Mouse (Mus musculus) layer of hippocampus, adult 2 months (tissue): ENCODE results near the gene Klrb1f. TPM values are rescaled to one million over a fixed set of nuclear protein-coding genes. Genes with fewer than 3 reads are reported as not detected.
"Not testable (repeated sequence)": the region's sequence is repeated elsewhere in the genome, so short reads cannot be mapped to it uniquely, and the experiment has no call there.

ENCODE experiments used
- DNase-seq, 2 experiments: peaks; one replicate each; pipeline ENCODE4 v3.0.0; 2022; ENCODE audit warnings: low spot score in 2 of 2
- H3K27ac ChIP-seq: fragments of 200-600 bp; 2 replicates; pipeline ENCODE4 v1.8.1; 2022
- H3K4me3 ChIP-seq: fragments of 200-600 bp; 2 replicates; pipeline ENCODE4 v1.8.1; 2022; ENCODE audit warnings: mild to moderate bottlenecking
- CTCF ChIP-seq: fragments of 200-600 bp; conservative IDR thresholded peaks from 2 replicates; pipeline ENCODE4 v1.8.1; 2022; ENCODE audit warnings: antibody characterized with exemption, mild to moderate bottlenecking, moderate library complexity
- long read RNA-seq, 2 experiments: library from polyadenylated mRNA; stranded (forward); transcript quantifications; one replicate each; pipeline ENCODE4 v2.0.0; 2021; ENCODE audit warnings: borderline mapping rate in 2 of 2
- total RNA-seq, 2 experiments: library from RNA; stranded (reverse); gene quantifications; 2 replicates each; pipeline ENCODE4 v1.2.3; 2021

Gene Klrb1f
- not detected for total RNA-seq
- long read RNA-seq, experiment 1: 0 reads
- long read RNA-seq, experiment 2: 0 reads

DNA sequence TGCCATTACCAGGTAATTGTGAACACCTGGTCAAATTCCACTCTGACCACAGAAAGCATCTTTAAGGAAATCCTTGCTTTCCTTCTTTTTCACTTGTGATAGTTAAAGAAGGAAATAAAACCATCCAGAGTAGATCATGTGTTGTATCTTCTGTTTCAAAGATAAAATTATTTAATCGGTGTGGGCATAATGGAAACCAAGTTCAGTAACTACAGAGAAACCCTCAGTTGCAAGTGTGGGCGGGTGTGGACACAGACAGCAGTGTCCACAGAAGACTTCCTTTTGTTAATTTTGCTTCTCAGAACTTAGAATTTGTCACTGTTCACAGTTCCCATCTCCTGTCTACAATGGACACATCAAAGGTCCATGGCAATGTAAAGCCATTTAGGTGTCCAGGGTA is at the start of gene Klrb1f:
Klrb1f (plus strand) TSS at position 301 of the 400 bp plus-strand sequence.
- Histone ChIP-seq H3K27ac (no peak within 1 kb of the TSS), H3K4me3 (no peak within 1 kb of the TSS)
- no peak for TF ChIP-seq CTCF
- no peak for DNase-seq

DNA sequence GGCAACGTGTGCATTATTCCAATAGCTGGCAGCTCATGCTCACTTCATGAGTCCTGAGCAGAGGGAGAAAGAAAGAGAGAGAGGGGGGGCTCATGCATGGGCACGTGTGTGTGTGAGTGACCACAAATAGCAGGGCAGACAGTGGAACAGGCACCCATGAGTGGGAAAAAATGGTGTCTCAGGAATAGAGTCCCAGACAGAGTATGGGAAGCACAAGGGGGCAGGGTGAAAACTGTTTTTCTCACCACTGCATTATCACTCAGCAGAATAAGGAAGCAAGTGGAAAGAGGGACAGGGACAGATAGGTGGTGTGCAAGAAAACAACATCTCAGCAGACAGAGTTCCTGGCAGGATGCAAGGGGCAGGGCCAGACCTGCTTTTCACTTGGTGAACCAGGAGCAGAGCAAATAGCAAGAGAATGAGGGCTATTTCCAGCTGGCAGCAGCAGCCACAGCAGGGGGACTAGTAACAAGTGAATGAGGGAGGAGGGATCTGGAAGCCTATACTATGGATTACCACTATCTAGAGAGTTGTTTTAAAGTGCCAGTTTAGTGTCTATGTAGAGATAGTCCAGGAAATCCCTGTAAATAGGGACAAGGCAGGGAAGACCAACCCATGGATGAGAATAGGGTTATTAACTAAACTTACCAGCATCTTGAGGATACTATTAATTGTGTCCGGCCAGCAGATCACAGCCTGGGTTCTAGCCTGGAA is 49.5 kb upstream of the Klrb1f start:
- no peak overlapping the region for H3K4me3 ChIP-seq
- no peak for TF ChIP-seq CTCF
- DNase-seq: no peak

DNA sequence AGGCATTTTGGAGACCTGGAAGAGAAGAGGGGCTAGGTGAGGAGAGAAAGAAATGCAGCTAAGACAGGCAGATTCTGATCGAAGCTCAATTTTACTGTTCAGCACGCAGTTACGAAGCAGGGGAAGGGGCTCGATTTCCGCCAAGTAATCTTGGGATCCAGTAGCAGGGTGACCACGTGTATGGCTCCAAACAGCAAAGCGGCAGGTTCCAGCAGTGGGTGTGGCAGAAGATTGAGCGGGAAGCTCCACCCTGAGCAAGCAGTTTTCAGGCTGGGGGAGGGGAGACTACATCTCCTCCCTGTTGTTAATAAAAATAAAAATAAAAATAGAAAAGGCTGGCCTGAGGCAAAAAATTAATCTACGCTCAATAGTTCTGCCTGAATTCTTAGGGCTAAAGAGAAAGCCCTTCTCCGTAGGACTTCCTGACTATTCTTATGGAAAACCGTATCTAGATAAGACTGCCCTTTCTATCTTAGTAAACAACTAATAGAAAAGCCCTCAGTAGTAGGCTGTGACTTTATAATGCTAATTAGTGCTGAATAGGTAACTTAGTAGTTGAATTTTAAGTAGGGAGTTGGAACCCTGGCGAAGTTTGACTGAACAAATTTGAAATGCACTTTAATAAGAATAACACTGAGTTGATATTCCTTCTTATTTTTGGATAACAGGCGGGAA is 48.8 kb upstream of the Klrb1f start:
- H3K4me3 ChIP-seq: no peak overlapping the region
- no peak for TF ChIP-seq CTCF
- DNase-seq: no peak
- no peak overlapping the region for H3K27ac ChIP-seq

More for the DNA sequence above, 49.5 kb upstream of the Klrb1f start:
- H3K27ac ChIP-seq: no peak overlapping the region

DNA sequence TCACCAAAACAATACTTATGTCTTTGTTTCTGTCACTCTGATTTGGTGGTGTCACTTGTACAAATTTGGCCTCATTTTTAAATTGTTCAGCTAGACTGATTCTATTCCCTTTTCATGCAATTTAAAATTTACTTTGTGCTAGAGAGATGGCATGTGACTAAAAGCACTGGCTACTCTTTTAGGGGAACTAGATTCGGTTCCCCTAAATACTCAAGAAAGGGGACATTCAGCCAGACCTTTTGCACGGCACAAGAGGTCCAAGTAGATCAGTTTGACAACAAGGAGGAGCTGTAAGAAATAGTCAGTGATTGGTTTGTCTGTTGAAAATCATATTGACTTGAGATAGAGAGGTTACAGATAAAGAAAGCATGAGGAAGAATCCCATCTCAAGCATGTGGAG is 44.3 kb upstream of the Klrb1f start:
- no peak for DNase-seq
- H3K27ac ChIP-seq: no peak overlapping the region
- H3K4me3 ChIP-seq: no peak overlapping the region
- TF ChIP-seq CTCF: no peak

DNA sequence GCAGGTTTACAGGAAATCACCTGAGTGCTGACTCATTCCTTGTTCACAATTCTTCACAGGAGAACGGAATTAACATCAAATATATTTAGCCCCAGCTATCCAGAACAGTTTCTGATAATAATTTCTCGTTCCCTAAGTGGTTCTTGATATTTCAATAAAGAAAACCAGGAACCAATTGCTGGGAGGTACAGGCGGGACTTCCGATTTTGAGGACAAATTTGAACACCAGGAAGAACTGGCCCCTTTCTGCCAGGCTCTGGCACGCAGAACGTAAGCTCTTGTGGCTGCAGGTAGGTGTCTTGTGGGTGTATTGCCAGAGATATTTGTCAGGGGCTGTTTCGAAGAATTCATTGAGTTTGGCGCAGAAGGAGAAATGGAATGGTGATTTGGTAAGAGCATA is 37.1 kb upstream of the Klrb1f start:
- no peak for TF ChIP-seq CTCF

DNA sequence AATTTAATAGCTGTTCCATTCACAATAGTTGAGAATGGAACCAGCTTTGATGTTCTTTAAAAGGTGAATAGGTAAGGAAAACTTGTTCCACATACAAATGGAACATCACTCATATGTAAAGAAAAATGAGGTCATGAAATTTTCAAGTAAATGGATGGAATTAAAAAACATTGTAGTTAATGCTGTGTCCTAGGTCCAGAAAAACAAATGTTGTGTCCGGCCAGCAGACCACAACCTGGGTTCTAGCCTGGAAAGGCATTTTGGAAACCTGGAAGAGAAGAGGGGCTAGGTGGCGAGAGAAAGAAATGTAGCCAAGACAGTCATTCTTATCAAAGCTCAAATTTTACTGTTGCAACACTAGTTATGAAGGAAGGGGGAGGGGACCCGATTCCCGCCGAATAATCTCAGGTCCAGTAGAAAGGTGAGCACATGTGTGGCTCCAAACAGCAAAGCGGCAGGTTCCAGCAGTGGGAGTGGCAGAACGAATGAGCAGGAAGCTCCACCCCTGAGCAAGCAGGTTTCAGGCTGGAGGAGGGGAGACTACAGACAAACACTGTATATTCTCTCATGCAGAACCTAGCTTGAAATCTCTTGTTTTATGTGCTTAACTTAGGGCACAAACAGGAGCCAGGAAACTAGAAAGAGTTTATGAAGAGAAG is 35.7 kb upstream of the Klrb1f start:
- not testable (repeated sequence) for H3K4me3 ChIP-seq, DNase-seq, H3K27ac ChIP-seq

More for the DNA sequence above, 37.1 kb upstream of the Klrb1f start:
- Histone ChIP-seq H3K27ac (no peak overlapping the region), H3K4me3 (no peak overlapping the region)
- DNase-seq: no peak

DNA sequence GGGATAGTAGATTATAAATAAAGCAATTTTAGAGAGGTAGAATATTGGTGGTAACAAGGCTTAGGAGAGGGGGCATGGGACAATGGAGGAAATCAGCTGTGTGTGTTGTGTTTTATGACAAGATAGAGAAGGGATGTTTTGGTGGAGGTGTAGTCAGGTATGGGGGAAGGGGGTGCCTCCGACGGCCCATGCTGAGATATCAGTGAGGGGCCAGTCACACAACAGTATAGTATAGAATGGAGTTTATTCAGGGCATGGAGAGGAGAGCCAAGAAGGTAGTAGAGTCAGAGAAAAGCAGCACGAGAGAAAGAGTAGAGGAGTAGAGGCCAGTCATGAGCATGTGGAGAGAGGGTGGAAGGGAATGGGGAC is 35.2 kb upstream of the Klrb1f start:
- DNase-seq: no peak
- H3K4me3 ChIP-seq: no peak overlapping the region
- no peak overlapping the region for H3K27ac ChIP-seq
- TF ChIP-seq CTCF: no peak

DNA sequence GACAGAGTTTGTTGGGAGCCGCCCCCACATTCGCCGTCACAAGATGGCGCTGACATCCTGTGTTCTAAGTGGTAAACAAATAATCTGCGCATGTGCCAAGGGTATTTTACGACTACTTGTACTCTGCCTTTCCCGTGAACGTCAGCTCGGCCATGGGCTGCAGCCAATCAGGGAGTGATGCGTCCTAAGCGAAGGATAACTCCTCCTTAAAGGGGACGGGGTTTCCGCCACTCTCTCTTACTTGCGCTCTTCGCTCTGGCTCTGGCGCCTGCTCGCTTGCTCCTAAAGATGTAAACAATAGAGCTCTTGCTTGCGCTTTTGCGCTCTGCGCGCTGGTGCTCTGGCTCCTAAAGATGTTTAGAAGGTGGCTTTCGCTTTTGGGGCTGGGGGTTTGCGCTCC is 33.7 kb upstream of the Klrb1f start:
- H3K27ac ChIP-seq, DNase-seq: not testable (repeated sequence)

DNA sequence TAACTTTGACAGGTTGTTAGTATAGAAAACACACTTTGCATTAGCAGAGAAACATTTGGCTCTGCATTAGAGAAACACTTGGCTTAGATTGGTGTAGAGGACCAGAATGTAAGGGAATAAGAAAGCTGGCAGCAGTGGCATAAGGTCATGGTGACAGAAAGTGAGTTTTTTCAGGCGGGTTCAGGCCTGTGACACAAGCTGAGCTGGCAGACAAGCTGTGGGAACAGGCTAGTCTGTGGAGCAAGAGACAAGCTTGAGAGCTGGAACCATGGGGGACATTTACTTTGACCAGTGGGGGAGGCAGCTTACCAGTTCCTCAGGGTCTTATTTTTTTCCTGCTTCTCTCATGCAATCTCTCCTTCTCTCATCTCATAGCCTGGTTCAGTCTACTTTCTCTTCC is 32.7 kb upstream of the Klrb1f start:
- no peak for TF ChIP-seq CTCF
- Histone ChIP-seq H3K27ac (no peak overlapping the region), H3K4me3 (no peak overlapping the region)
- no peak for DNase-seq

More for the DNA sequence above, 33.7 kb upstream of the Klrb1f start:
- not testable (repeated sequence) for H3K4me3 ChIP-seq

DNA sequence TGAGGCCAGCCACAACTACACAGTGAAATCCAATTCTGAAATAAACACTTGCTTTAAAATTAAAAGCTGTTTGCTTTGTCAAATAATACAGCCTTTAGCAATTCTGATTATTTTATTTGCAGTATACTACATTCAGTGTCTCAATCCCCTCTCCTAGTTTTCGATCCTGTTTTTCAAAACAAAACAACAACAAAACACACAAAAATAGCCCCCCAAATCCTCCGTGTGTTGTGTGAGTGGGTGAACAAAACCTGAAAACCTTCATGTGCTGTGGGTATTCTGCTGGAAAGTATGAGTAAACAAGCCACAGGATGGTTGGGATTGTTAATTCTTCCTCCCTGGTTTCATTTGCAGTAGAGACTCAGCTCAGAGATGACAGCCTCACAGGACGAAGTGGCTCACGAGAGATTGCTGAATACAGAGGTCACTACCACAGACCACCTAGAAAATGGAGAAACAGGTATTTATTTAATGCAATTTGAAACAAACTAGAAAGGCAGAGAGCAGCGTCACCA is 31.9 kb upstream of the Klrb1f start:
- Histone ChIP-seq H3K27ac (no peak overlapping the region), H3K4me3 (no peak overlapping the region)
- no peak for DNase-seq
- no peak for TF ChIP-seq CTCF

DNA sequence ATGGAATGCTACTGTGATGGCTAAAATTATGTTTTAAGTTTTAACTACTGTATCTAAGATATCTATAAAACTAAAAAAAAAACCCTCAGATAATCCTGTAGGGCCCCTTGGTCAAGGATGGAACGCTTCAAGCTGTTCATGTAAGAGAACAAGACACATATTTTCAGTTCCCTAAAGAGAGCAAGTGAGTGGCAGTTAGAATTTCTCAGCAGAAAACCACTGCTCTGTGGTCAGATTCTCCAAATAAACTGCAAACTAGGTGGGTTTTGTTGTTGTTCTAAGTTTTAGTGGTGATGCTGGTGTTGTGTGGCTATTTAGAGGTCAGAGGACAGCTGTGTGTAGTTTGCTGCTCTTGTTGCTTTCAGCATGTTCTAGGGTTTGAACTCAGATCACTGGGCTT is 31.3 kb upstream of the Klrb1f start:
- no peak for DNase-seq
- H3K4me3 ChIP-seq: no peak overlapping the region
- TF ChIP-seq CTCF: no peak
- no peak overlapping the region for H3K27ac ChIP-seq

DNA sequence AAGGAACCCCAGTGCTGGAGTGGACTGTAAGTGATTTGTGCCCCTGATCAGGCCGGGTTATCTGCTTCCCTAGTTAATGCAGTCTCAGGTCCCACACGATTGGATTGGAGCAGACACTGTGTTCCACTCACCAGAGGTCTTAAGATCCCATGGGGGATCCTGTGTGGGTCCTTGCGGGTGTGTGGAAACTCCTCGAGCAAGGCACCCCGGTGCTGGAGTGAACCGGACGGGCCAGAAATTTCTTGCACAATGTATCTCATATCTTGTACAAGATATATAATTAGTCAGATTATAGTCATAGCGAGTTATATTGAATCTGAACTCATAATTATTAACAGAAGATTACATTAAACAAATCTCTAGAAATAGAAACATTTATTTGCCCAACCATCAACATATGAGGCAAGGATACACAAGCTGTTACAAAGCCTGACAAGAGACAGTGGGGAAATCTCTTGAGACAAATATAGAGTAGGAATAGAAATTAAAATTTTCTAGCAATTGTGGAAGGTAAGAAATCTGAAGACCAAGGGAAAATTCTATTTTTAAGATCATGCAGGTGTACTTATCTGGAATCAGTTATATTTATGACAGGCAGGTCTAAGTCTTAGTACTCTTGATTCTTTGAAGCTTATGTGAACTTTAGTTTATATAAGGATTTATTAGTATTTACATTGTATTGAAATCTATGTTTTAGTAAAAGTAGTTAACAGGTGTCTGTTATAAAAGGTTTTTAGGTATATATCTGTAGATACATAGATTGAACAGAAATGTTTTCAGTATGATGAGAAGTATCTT is 18.1 kb upstream of the Klrb1f start:
- no peak overlapping the region for H3K4me3 ChIP-seq
- TF ChIP-seq CTCF: no peak
- DNase-seq: no peak
- H3K27ac ChIP-seq: no peak overlapping the region
